Mouse (Mus musculus) lung, postnatal 0 days (tissue): ENCODE data around the gene Spint2.

Experiments used
- CTCF ChIP-seq: IDR thresholded peaks from 2 replicates; pipeline ENCODE4 v1.5.1; 2016; ENCODE audit warnings: antibody characterized with exemption, mild to moderate bottlenecking
- EP300 ChIP-seq: IDR thresholded peaks from 2 replicates; pipeline ENCODE4 v1.6.1; 2016; ENCODE audit warnings: antibody characterized with exemption, mild to moderate bottlenecking, control low read depth

GRCm38 (mm10) chr7:29317558-29317957 lies 35.8 kb upstream of the Spint2 start:
- TF ChIP-seq CTCF (no peak), EP300 (no peak)
